Mouse (Mus musculus) myocyte (in vitro differentiated cells): ENCODE measurements around the gene Slc9a5. TPM values are rescaled to one million over a fixed set of nuclear protein-coding genes. Genes with fewer than 3 reads are reported as not detected.

Source experiments
- H3K27me3 ChIP-seq: one replicate; pipeline ENCODE4 v1.6.1; 2011; ENCODE audit not compliant: control insufficient read depth, insufficient read depth, insufficient read length
- H3K36me3 ChIP-seq: one replicate; pipeline ENCODE4 v1.6.1; 2011; ENCODE audit not compliant: control insufficient read depth, insufficient read depth
- H3K4me2 ChIP-seq: one replicate; pipeline ENCODE4 v1.6.1; 2011; ENCODE audit warnings: low read depth, control low read depth
- H3K4me3 ChIP-seq: one replicate; pipeline ENCODE4 v1.5.1; 2011; ENCODE audit warnings: mild to moderate bottlenecking, control low read depth, moderate library complexity
- H3K79me2 ChIP-seq: one replicate; pipeline ENCODE4 v1.6.1; 2011; ENCODE audit not compliant: control insufficient read depth, insufficient read depth
- H3ac ChIP-seq: one replicate; pipeline ENCODE4 v1.6.1; 2011; ENCODE audit not compliant: control insufficient read depth, insufficient read length
- CEBPB ChIP-seq: IDR thresholded peaks from 2 replicates; pipeline ENCODE4 v1.6.1; 2011; ENCODE audit warnings: mild to moderate bottlenecking, moderate library complexity; ENCODE audit not compliant: poor library complexity, insufficient read depth, severe bottlenecking
- E2F4 ChIP-seq: IDR thresholded peaks from one replicate; pipeline ENCODE4 v1.6.1; 2011; ENCODE audit warnings: mild to moderate bottlenecking, control low read depth, moderate library complexity; ENCODE audit not compliant: insufficient read depth
- MAX ChIP-seq: IDR thresholded peaks from one replicate; pipeline ENCODE4 v1.6.1; 2011; ENCODE audit warnings: low read depth, mild to moderate bottlenecking, control low read depth
- MYOD1 ChIP-seq, 3 experiments: IDR thresholded peaks; one replicate each; pipeline ENCODE4 v1.6.1; 2011; ENCODE audit warnings: control low read depth in 2 of 3, low read depth in 2 of 3, mild to moderate bottlenecking in 2 of 3, moderate library complexity in 1 of 3; ENCODE audit not compliant: insufficient read length in 2 of 3, control insufficient read depth in 1 of 3
- MYOG ChIP-seq, 3 experiments: IDR thresholded peaks; one replicate each; pipeline ENCODE4 v1.6.1; 2011; ENCODE audit warnings: control low read depth in 2 of 3, low read depth in 2 of 3, mild to moderate bottlenecking in 2 of 3; ENCODE audit not compliant: insufficient read length in 2 of 3, control insufficient read depth in 1 of 3, insufficient read depth in 1 of 3
- POLR2A ChIP-seq: IDR thresholded peaks from one replicate; pipeline ENCODE4 v1.6.1; 2011; ENCODE audit warnings: low read depth, mild to moderate bottlenecking, control low read depth, moderate library complexity; ENCODE audit not compliant: insufficient read length
- POLR2AphosphoS2 ChIP-seq: IDR thresholded peaks from one replicate; pipeline ENCODE4 v1.6.1; 2011; ENCODE audit warnings: low read depth, control low read depth; ENCODE audit not compliant: insufficient read length
- REST ChIP-seq: IDR thresholded peaks from one replicate; pipeline ENCODE4 v1.6.1; 2011; ENCODE audit warnings: mild to moderate bottlenecking, control low read depth, moderate library complexity; ENCODE audit not compliant: insufficient read depth, insufficient read length
- SRF ChIP-seq: IDR thresholded peaks from one replicate; pipeline ENCODE4 v1.6.1; 2011; ENCODE audit warnings: low read depth; ENCODE audit not compliant: control insufficient read depth, insufficient read length
- TCF12 ChIP-seq: IDR thresholded peaks from one replicate; pipeline ENCODE4 v1.6.1; 2011; ENCODE audit warnings: mild to moderate bottlenecking, control low read depth; ENCODE audit not compliant: poor library complexity, insufficient read depth, severe bottlenecking
- TCF3 ChIP-seq: IDR thresholded peaks from one replicate; pipeline ENCODE4 v1.6.1; 2011; ENCODE audit warnings: low read depth, control low read depth; ENCODE audit not compliant: insufficient read length
- USF1 ChIP-seq: IDR thresholded peaks from one replicate; pipeline ENCODE4 v1.6.1; 2011; ENCODE audit warnings: low read depth, mild to moderate bottlenecking, control low read depth, moderate library complexity
- polyA plus RNA-seq: library from polyadenylated mRNA; unstranded; fragments of >200 nt; fragmentation: generic; extraction: Trizol; gene quantifications from one replicate; pipeline ENCODE4 v1.2.1, GENCODE M21; 2012; ENCODE audit warnings: missing spikeins

Gene Slc9a5
- polyA plus RNA-seq, 1 experiment, result 6.2 TPM

- Histone ChIP-seq H3K27me3 (no peaks in the 10 kb centered on the region), H3K4me3 (no peak overlapping the region), H3K36me3 (peaks cover 17% of the 10 kb centered on the region), H3ac (no peak overlapping the region), H3K4me2 (no peak overlapping the region), H3K79me2 (peaks cover 66% of the 10 kb centered on the region)
- no peak for TF ChIP-seq POLR2AphosphoS2
- TF ChIP-seq POLR2A, result no peak
- TF ChIP-seq TCF12, result no peak
Observed at GRCm38 (mm10) chr8:105342768-105343167, 5.9 kb upstream of the Slc9a5 start.

GRCm38 (mm10) chr8:105343791-105344574, 4.7 kb upstream of the Slc9a5 start:
- Histone ChIP-seq H3K27me3 (no peaks in the 10 kb centered on the region), H3ac (no peak overlapping the region), H3K79me2 (peaks cover 72% of the 10 kb centered on the region), H3K4me2 (peak overlapping the region; percentile 92), H3K4me3 (peak overlapping the region; percentile 94), H3K36me3 (peaks cover 9% of the 10 kb centered on the region)
- no peak for TF ChIP-seq POLR2A
- no peak for TF ChIP-seq TCF3
- TF ChIP-seq MYOG (IDR thresholded peaks at IDR 0.05; ENCODE audit: control insufficient read depth in 1 of 3, insufficient read depth in 1 of 3, insufficient read length in 2 of 3, low read depth in 2 of 3), result no peak
- TF ChIP-seq POLR2AphosphoS2, result no peak
- TF ChIP-seq TCF12, result no peak
- TF ChIP-seq MYOD1 (IDR thresholded peaks at IDR 0.05; ENCODE audit: control insufficient read depth in 1 of 3, insufficient read length in 2 of 3, low read depth in 2 of 3), result no peak

- Histone ChIP-seq H3K79me2 (peaks cover 68% of the 10 kb centered on the region), H3K4me2 (peak overlapping the region; percentile 92), H3K36me3 (peaks cover 9% of the 10 kb centered on the region), H3ac (no peak overlapping the region), H3K27me3 (no peaks in the 10 kb centered on the region), H3K4me3 (peak overlapping the region; percentile 94)
- TF ChIP-seq REST (no peak), TCF3 (no peak), USF1 (no peak), MYOG (IDR thresholded peaks at IDR 0.05; ENCODE audit: control insufficient read depth in 1 of 3, insufficient read depth in 1 of 3, insufficient read length in 2 of 3, low read depth in 2 of 3) (no peak), CEBPB (peak; percentile 83; the same call in 1 of the 2 replicates), POLR2AphosphoS2 (no peak), MYOD1 (IDR thresholded peaks at IDR 0.05; ENCODE audit: control insufficient read depth in 1 of 3, insufficient read length in 2 of 3, low read depth in 2 of 3) (peak in 1 of 3 experiments; percentile 25), SRF (no peak), MAX (no peak), POLR2A (peak; percentile 23), TCF12 (no peak), E2F4 (no peak)
Observed at GRCm38 (mm10) chr8:105345061-105345975, 3.3 kb upstream of the Slc9a5 start.

GRCm38 (mm10) chr8:105346611-105347427, 1.8 kb upstream of the Slc9a5 start:
- H3ac ChIP-seq, result peak overlapping the region; percentile 27
- peaks cover 58% of the 10 kb centered on the region for H3K79me2 ChIP-seq
- H3K36me3 ChIP-seq, result peaks cover 9% of the 10 kb centered on the region
- no peaks in the 10 kb centered on the region for H3K27me3 ChIP-seq
- peak overlapping the region; percentile 94 for H3K4me3 ChIP-seq
- H3K4me2 ChIP-seq, result peak overlapping the region; percentile 92
- TF ChIP-seq USF1 (no peak), MAX (no peak), E2F4 (no peak), POLR2AphosphoS2 (no peak), MYOG (IDR thresholded peaks at IDR 0.05; ENCODE audit: control insufficient read depth in 1 of 3, insufficient read depth in 1 of 3, insufficient read length in 2 of 3, low read depth in 2 of 3) (peak in 1 of 3 experiments; percentile 6), MYOD1 (IDR thresholded peaks at IDR 0.05; ENCODE audit: control insufficient read depth in 1 of 3, insufficient read length in 2 of 3, low read depth in 2 of 3) (peak in 1 of 3 experiments; percentile 31), TCF3 (no peak), CEBPB (no peak), SRF (no peak), POLR2A (peak; percentile 42), REST (no peak), TCF12 (no peak)
